Mouse (Mus musculus) forebrain, embryonic 15.5 days (tissue): ENCODE data around the gene Apba2. TPM values are rescaled to one million over a fixed set of nuclear protein-coding genes. Genes with fewer than 3 reads are reported as not detected.

Source experiments
- ATAC-seq: fragments of 200-750 bp; cut with Nextera tagmentation; replicated peaks from 2 replicates; pipeline ENCODE4 v1.8.0; 2017; ENCODE audit warnings: mild to moderate bottlenecking, moderate TSS enrichment, moderate library complexity
- H3K27ac ChIP-seq: fragments of 300-500 bp; sonication (generic); replicated peaks from 2 replicates; pipeline ENCODE4 v1.5.1; 2015; ENCODE audit warnings: mild to moderate bottlenecking, inconsistent platforms
- H3K27me3 ChIP-seq: fragments of 300-500 bp; sonication (generic); 2 replicates; pipeline ENCODE4 v1.6.1; 2015; ENCODE audit warnings: inconsistent platforms
- H3K36me3 ChIP-seq: fragments of 300-500 bp; sonication (generic); 2 replicates; pipeline ENCODE4 v1.6.1; 2015; ENCODE audit warnings: mild to moderate bottlenecking, inconsistent platforms
- H3K4me1 ChIP-seq: fragments of 300-500 bp; sonication (generic); 2 replicates; pipeline ENCODE4 v1.6.1; 2015; ENCODE audit warnings: inconsistent platforms
- H3K4me2 ChIP-seq: fragments of 300-500 bp; sonication (generic); replicated peaks from 2 replicates; pipeline ENCODE4 v1.6.1; 2015; ENCODE audit warnings: mild to moderate bottlenecking, inconsistent platforms
- H3K4me3 ChIP-seq: fragments of 300-500 bp; sonication (generic); 2 replicates; pipeline ENCODE4 v1.5.1; 2015; ENCODE audit warnings: mild to moderate bottlenecking, inconsistent platforms
- H3K9ac ChIP-seq: fragments of 300-500 bp; sonication (generic); replicated peaks from 2 replicates; pipeline ENCODE4 v1.6.1; 2015; ENCODE audit warnings: mild to moderate bottlenecking, inconsistent platforms
- H3K9me3 ChIP-seq: fragments of 300-500 bp; sonication (generic); 2 replicates; pipeline ENCODE4 v1.6.1; 2016; ENCODE audit warnings: inconsistent platforms
- WGBS: fragments of 180-500 bp; shearing (Covaris S2); methylation state at CpG from one replicate; pipeline ENCODE4 v1.1.7; 2015; ENCODE audit warnings: mixed read lengths; 5-methylcytosine and 5-hydroxymethylcytosine counted together
- polyA plus RNA-seq: library from polyadenylated mRNA; unstranded; fragments of >200 nt; fragmentation: Nextera tagmentation; extraction: Ambion mirVana; gene quantifications from 2 replicates; pipeline ENCODE4 v1.2.1, GENCODE M21; 2015

Gene Apba2
- polyA plus RNA-seq, 1 experiment from 2014 or later: 159 TPM

GRCm38 (mm10) chr7:64679771-64680479 is 178.4 kb downstream of the Apba2 start:
- Histone ChIP-seq H3K27ac (no peak overlapping the region), H3K4me3 (no peak overlapping the region), H3K9ac (no peak overlapping the region), H3K9me3 (no peaks in the 10 kb centered on the region), H3K36me3 (no peaks in the 10 kb centered on the region), H3K4me1 (peaks cover 8% of the 10 kb centered on the region; the same call in 1 of the 2 replicates), H3K4me2 (no peak overlapping the region), H3K27me3 (no peaks in the 10 kb centered on the region)
- WGBS: 82% methylated on average over 10 of the region's 10 CpGs
- peak; percentile 41; the same call in 1 of the 2 replicates for ATAC-seq

GRCm38 (mm10) chr7:64684893-64685292 is 183.4 kb downstream of the Apba2 start:
- H3K27ac ChIP-seq: no peak overlapping the region
- H3K4me1 ChIP-seq: peaks cover 17% of the 10 kb centered on the region
- H3K36me3 ChIP-seq: no peaks in the 10 kb centered on the region
- H3K4me2 ChIP-seq: no peak overlapping the region
- 67% methylated on average over 4 of the region's 4 CpGs for WGBS
- H3K4me3 ChIP-seq: no peak overlapping the region
- H3K9me3 ChIP-seq: no peaks in the 10 kb centered on the region
- H3K9ac ChIP-seq: no peak overlapping the region
- ATAC-seq: no peak
- H3K27me3 ChIP-seq: no peaks in the 10 kb centered on the region

- Histone ChIP-seq H3K4me3 (no peak overlapping the region), H3K36me3 (no peaks in the 10 kb centered on the region), H3K4me2 (no peak overlapping the region), H3K9me3 (no peaks in the 10 kb centered on the region), H3K27me3 (no peaks in the 10 kb centered on the region), H3K27ac (peak overlapping the region; percentile 17; the same call in 1 of the 2 replicates), H3K4me1 (peaks cover 17% of the 10 kb centered on the region), H3K9ac (no peak overlapping the region)
- peak; percentile 47 for ATAC-seq
- WGBS: 33% methylated on average over 14 of the region's 14 CpGs
Measured at GRCm38 (mm10) chr7:64688115-64688817, 186.8 kb downstream of the Apba2 start.

GRCm38 (mm10) chr7:64691831-64692230 is 190.3 kb downstream of the Apba2 start:
- Histone ChIP-seq H3K4me2 (no peak overlapping the region), H3K4me3 (no peak overlapping the region), H3K36me3 (peaks cover 9% of the 10 kb centered on the region; the same call in 1 of the 2 replicates), H3K9me3 (no peaks in the 10 kb centered on the region), H3K27ac (no peak overlapping the region), H3K9ac (no peak overlapping the region), H3K27me3 (no peaks in the 10 kb centered on the region), H3K4me1 (peaks cover 31% of the 10 kb centered on the region)
- ATAC-seq: no peak
- 91% methylated on average over 2 of the region's 2 CpGs for WGBS

GRCm38 (mm10) chr7:64694937-64695336 is 193.4 kb downstream of the Apba2 start:
- no peak overlapping the region for H3K9ac ChIP-seq
- H3K4me3 ChIP-seq: no peak overlapping the region
- no peak overlapping the region for H3K4me2 ChIP-seq
- no peaks in the 10 kb centered on the region for H3K27me3 ChIP-seq
- 96% methylated on average over 6 of the region's 6 CpGs for WGBS
- peak overlapping the region; percentile 82 for H3K27ac ChIP-seq
- peaks cover 9% of the 10 kb centered on the region; the same call in 1 of the 2 replicates for H3K36me3 ChIP-seq
- ATAC-seq: no peak
- peaks cover 45% of the 10 kb centered on the region for H3K4me1 ChIP-seq
- no peaks in the 10 kb centered on the region for H3K9me3 ChIP-seq

- ATAC-seq: peak; percentile 87
- Histone ChIP-seq H3K4me2 (no peak overlapping the region), H3K27me3 (no peaks in the 10 kb centered on the region), H3K27ac (peak overlapping the region; percentile 82), H3K9me3 (no peaks in the 10 kb centered on the region), H3K9ac (no peak overlapping the region), H3K4me3 (no peak overlapping the region), H3K4me1 (peaks cover 47% of the 10 kb centered on the region), H3K36me3 (peaks cover 9% of the 10 kb centered on the region; the same call in 1 of the 2 replicates)
- 17% methylated on average over 14 of the region's 14 CpGs for WGBS
Measured at GRCm38 (mm10) chr7:64696521-64697281, 195.2 kb downstream of the Apba2 start.

GRCm38 (mm10) chr7:64697791-64698337 is 196.4 kb downstream of the Apba2 start:
- Histone ChIP-seq H3K9me3 (no peaks in the 10 kb centered on the region), H3K4me3 (no peak overlapping the region), H3K27me3 (no peaks in the 10 kb centered on the region), H3K9ac (no peak overlapping the region), H3K27ac (peak overlapping the region; percentile 82), H3K4me2 (no peak overlapping the region), H3K36me3 (peaks cover 9% of the 10 kb centered on the region; the same call in 1 of the 2 replicates), H3K4me1 (peaks cover 47% of the 10 kb centered on the region)
- ATAC-seq: no peak
- 59% methylated on average over 6 of the region's 6 CpGs for WGBS

GRCm38 (mm10) chr7:64704060-64704595 is 202.6 kb downstream of the Apba2 start:
- Histone ChIP-seq H3K9me3 (no peaks in the 10 kb centered on the region), H3K27me3 (no peaks in the 10 kb centered on the region), H3K36me3 (no peaks in the 10 kb centered on the region), H3K4me1 (peaks cover 9% of the 10 kb centered on the region), H3K9ac (no peak overlapping the region), H3K4me2 (no peak overlapping the region), H3K27ac (no peak overlapping the region), H3K4me3 (no peak overlapping the region)
- WGBS: 78% methylated on average over 5 of the region's 5 CpGs
- peak; percentile 46; the same call in 1 of the 2 replicates for ATAC-seq

GRCm38 (mm10) chr7:64708176-64708575 is 206.7 kb downstream of the Apba2 start:
- WGBS: 80% methylated on average over 4 of the region's 4 CpGs
- H3K36me3 ChIP-seq: no peaks in the 10 kb centered on the region
- H3K27ac ChIP-seq: no peak overlapping the region
- H3K4me1 ChIP-seq: no peaks in the 10 kb centered on the region
- no peak for ATAC-seq
- no peaks in the 10 kb centered on the region for H3K9me3 ChIP-seq
- no peak overlapping the region for H3K9ac ChIP-seq
- H3K4me2 ChIP-seq: no peak overlapping the region
- H3K27me3 ChIP-seq: no peaks in the 10 kb centered on the region
- no peak overlapping the region for H3K4me3 ChIP-seq

- Histone ChIP-seq H3K4me3 (no peak overlapping the region), H3K9me3 (no peaks in the 10 kb centered on the region), H3K27ac (no peak overlapping the region), H3K36me3 (no peaks in the 10 kb centered on the region), H3K4me1 (no peaks in the 10 kb centered on the region), H3K27me3 (no peaks in the 10 kb centered on the region), H3K9ac (no peak overlapping the region), H3K4me2 (no peak overlapping the region)
- WGBS: 85% methylated on average over 13 of the region's 13 CpGs
- ATAC-seq: no peak; the same call in 1 of the 2 replicates
Measured at GRCm38 (mm10) chr7:64709520-64710262, 208.2 kb downstream of the Apba2 start.

GRCm38 (mm10) chr7:64716286-64716685 is 214.8 kb downstream of the Apba2 start:
- Histone ChIP-seq H3K4me3 (no peak overlapping the region), H3K9me3 (no peaks in the 10 kb centered on the region), H3K36me3 (no peaks in the 10 kb centered on the region), H3K27me3 (no peaks in the 10 kb centered on the region), H3K4me2 (no peak overlapping the region), H3K9ac (no peak overlapping the region), H3K4me1 (no peaks in the 10 kb centered on the region), H3K27ac (no peak overlapping the region)
- 55% methylated on average over 2 of the region's 2 CpGs for WGBS
- ATAC-seq: no peak
